Mouse (Mus musculus): ENCODE results near the gene 9030612E09Rik.

DNA sequence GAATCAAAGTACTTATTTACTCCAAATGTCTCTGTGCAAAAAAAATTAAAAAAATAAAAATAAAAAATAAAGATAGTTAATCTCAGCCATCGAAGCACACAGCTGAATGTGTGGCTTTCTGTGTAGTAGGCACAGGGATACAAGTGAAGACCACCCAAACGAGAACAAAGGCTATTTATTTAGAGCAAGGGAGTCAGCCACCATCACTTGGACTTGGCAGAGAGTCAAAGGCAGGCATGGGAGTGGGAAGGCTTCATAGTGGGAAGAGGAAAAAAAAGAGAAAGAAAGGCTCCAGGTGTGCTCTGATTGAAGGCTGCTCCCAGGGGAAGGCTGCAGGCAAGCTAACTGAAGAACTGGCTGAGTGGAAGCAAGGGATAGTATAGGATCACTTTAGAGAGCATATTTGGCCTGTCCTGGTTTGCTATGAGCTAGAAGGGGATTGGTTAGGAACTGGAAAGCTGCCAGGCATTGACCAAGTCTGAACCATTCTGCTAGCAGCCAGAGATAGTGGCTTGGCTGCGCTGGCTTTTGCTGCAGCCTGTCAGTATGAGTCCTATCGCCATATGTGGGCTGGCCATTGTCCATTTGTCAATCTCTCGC lies 5.9 kb downstream of the 9030612E09Rik start:
- no peak for TF ChIP-seq CTCF (conservative IDR thresholded peaks at IDR 0.05 in 1 of 2, IDR thresholded peaks at IDR 0.05 in 1 of 2; ENCODE audit: low read depth in 2 of 2, low read length in 2 of 2)
- no peak for TF ChIP-seq ZC3H11A (IDR thresholded peaks at IDR 0.05; ENCODE audit: low read depth, low read length)
- no peak for TF ChIP-seq EP300 (IDR thresholded peaks at IDR 0.05; ENCODE audit: low read length)
